Mouse (Mus musculus) heart, postnatal 0 days (tissue): ENCODE data around the gene Csnk1e. TPM values are rescaled to one million over a fixed set of nuclear protein-coding genes. Genes with fewer than 3 reads are reported as not detected.

Experiments used
- ATAC-seq: fragments of 200-750 bp; cut with Nextera tagmentation; 2 replicates; pipeline ENCODE4 v1.8.0; 2017; ENCODE audit warnings: low read depth, moderate number of reproducible peaks, moderate library complexity; ENCODE audit not compliant: insufficient read depth
- DNase-seq: peaks from one replicate; pipeline ENCODE4 v3.0.0-alpha.2; 2016; ENCODE audit warnings: low spot score
- H3K27ac ChIP-seq: fragments of 300-500 bp; sonication (generic); 2 replicates; pipeline ENCODE4 v1.5.1; 2014; ENCODE audit warnings: low read depth, mild to moderate bottlenecking
- H3K27me3 ChIP-seq: fragments of 300-500 bp; sonication (generic); 2 replicates; pipeline ENCODE4 v1.6.1; 2014; ENCODE audit warnings: low read length, mixed read lengths; ENCODE audit not compliant: control insufficient read depth, insufficient read depth
- H3K36me3 ChIP-seq: fragments of 300-500 bp; sonication (generic); replicated peaks from 2 replicates; pipeline ENCODE4 v1.6.1; 2014; ENCODE audit warnings: low read length, mixed read lengths; ENCODE audit not compliant: control insufficient read depth, insufficient read depth
- H3K4me1 ChIP-seq: fragments of 300-500 bp; sonication (generic); 2 replicates; pipeline ENCODE4 v1.6.1; 2014; ENCODE audit warnings: antibody characterized with exemption; ENCODE audit not compliant: control insufficient read depth, insufficient read depth
- H3K4me2 ChIP-seq: fragments of 300-500 bp; sonication (generic); 2 replicates; pipeline ENCODE4 v1.6.1; 2014; ENCODE audit warnings: low read depth, mild to moderate bottlenecking, low read length, moderate library complexity
- H3K4me3 ChIP-seq: fragments of 300-500 bp; sonication (generic); 2 replicates; pipeline ENCODE4 v1.5.1; 2014; ENCODE audit warnings: low read depth, low read length
- H3K9ac ChIP-seq: fragments of 300-500 bp; sonication (generic); replicated peaks from 2 replicates; pipeline ENCODE4 v1.6.1; 2014; ENCODE audit warnings: low read depth, low read length, mixed read lengths
- H3K9me3 ChIP-seq: fragments of 300-500 bp; sonication (generic); replicated peaks from 2 replicates; pipeline ENCODE4 v1.6.1; 2016; ENCODE audit warnings: low read length; ENCODE audit not compliant: control insufficient read depth
- CTCF ChIP-seq: IDR thresholded peaks from 2 replicates; pipeline ENCODE4 v1.5.1; 2016; ENCODE audit warnings: antibody characterized with exemption, control low read depth, low read depth
- EP300 ChIP-seq: IDR thresholded peaks from 2 replicates; pipeline ENCODE4 v1.6.1; 2016; ENCODE audit warnings: antibody characterized with exemption, low read depth
- WGBS: fragments of 180-500 bp; shearing (Covaris S2); extraction: QIAGEN DNeasy Blood & Tissue Kit; methylation state at CpG from one replicate; pipeline ENCODE4 v1.1.7; 2014; 5-methylcytosine and 5-hydroxymethylcytosine counted together
- polyA plus RNA-seq: library from polyadenylated mRNA; unstranded; fragments of >200 nt; fragmentation: Nextera tagmentation; extraction: Ambion mirVana; gene quantifications from 2 replicates; pipeline ENCODE4 v1.2.1, GENCODE M21; 2015
- total RNA-seq: library from RNA; depleted of rRNA; stranded (reverse); fragments of >200 nt; gene quantifications from 2 replicates; pipeline ENCODE4 v1.2.3, GENCODE M21; 2014; ENCODE audit warnings: low replicate concordance

Gene Csnk1e
- total and polyA plus RNA-seq, 2 experiments from 2014 or later: 61.5 to 167 TPM

GRCm38 (mm10) chr15:79443856-79444410 is 11.4 kb downstream of the Csnk1e start:
- ATAC-seq (no peak), DNase-seq (no peak)
- Histone ChIP-seq H3K9me3 (no peaks in the 10 kb centered on the region), H3K4me3 (no peak overlapping the region), H3K9ac (no peak overlapping the region; the same call in 1 of the 2 replicates), H3K4me2 (no peak overlapping the region), H3K27me3 (no peaks in the 10 kb centered on the region), H3K4me1 (peaks cover 37% of the 10 kb centered on the region), H3K36me3 (no peaks in the 10 kb centered on the region), H3K27ac (no peak overlapping the region)
- no peak for TF ChIP-seq CTCF
- TF ChIP-seq EP300: no peak
- WGBS: 59% methylated on average over 7 of the region's 7 CpGs

GRCm38 (mm10) chr15:79442961-79443518 is 12.3 kb downstream of the Csnk1e start:
- Histone ChIP-seq H3K9me3 (no peaks in the 10 kb centered on the region), H3K27ac (no peak overlapping the region), H3K36me3 (peaks cover 2% of the 10 kb centered on the region; the same call in 1 of the 2 replicates), H3K9ac (no peak overlapping the region; the same call in 1 of the 2 replicates), H3K4me3 (no peak overlapping the region), H3K4me2 (no peak overlapping the region), H3K27me3 (no peaks in the 10 kb centered on the region), H3K4me1 (peaks cover 46% of the 10 kb centered on the region)
- ATAC-seq: no peak
- DNase-seq: no peak
- TF ChIP-seq CTCF (no peak), EP300 (no peak)
- 84% methylated on average over 9 of the region's 9 CpGs for WGBS

- Histone ChIP-seq H3K4me3 (peak overlapping the region; percentile 98), H3K27me3 (no peaks in the 10 kb centered on the region), H3K9ac (peak overlapping the region; percentile 99), H3K4me2 (peak overlapping the region; percentile 92), H3K4me1 (peaks cover 54% of the 10 kb centered on the region), H3K36me3 (peaks cover 10% of the 10 kb centered on the region), H3K27ac (peak overlapping the region; percentile 98), H3K9me3 (no peaks in the 10 kb centered on the region)
- WGBS: 8% methylated on average over 6 of the region's 6 CpGs
- TF ChIP-seq CTCF (no peak), EP300 (no peak)
- ATAC-seq (no peak), DNase-seq (no peak)
Observed at GRCm38 (mm10) chr15:79442257-79442611, 13.1 kb downstream of the Csnk1e start.

- peak overlapping the region; percentile 98 for H3K27ac ChIP-seq
- no peaks in the 10 kb centered on the region for H3K27me3 ChIP-seq
- no peak for TF ChIP-seq EP300
- TF ChIP-seq CTCF: no peak
- ATAC-seq (peak; percentile 67), DNase-seq (no peak)
- no peaks in the 10 kb centered on the region for H3K9me3 ChIP-seq
- H3K4me3 ChIP-seq: peak overlapping the region; percentile 98
- peaks cover 60% of the 10 kb centered on the region for H3K4me1 ChIP-seq
- peak overlapping the region; percentile 99 for H3K9ac ChIP-seq
- H3K4me2 ChIP-seq: peak overlapping the region; percentile 92
- H3K36me3 ChIP-seq: peaks cover 12% of the 10 kb centered on the region
- WGBS: under 1% methylated on average over 83 of the region's 107 CpGs
Observed at GRCm38 (mm10) chr15:79441331-79442256, 13.8 kb downstream of the Csnk1e start.

- ATAC-seq (no peak), DNase-seq (no peak)
- peak overlapping the region; percentile 98 for H3K4me3 ChIP-seq
- WGBS: 9% methylated on average over 11 of the region's 11 CpGs
- peaks cover 68% of the 10 kb centered on the region for H3K4me1 ChIP-seq
- H3K9me3 ChIP-seq: no peaks in the 10 kb centered on the region
- H3K4me2 ChIP-seq: peak overlapping the region; percentile 92
- H3K9ac ChIP-seq: peak overlapping the region; percentile 99
- no peak for TF ChIP-seq CTCF
- no peak for TF ChIP-seq EP300
- H3K36me3 ChIP-seq: peaks cover 15% of the 10 kb centered on the region
- peak overlapping the region; percentile 98 for H3K27ac ChIP-seq
- H3K27me3 ChIP-seq: no peaks in the 10 kb centered on the region
Observed at GRCm38 (mm10) chr15:79440651-79441330, 14.6 kb downstream of the Csnk1e start.
